Mouse (Mus musculus): Measurements from ENCODE around the gene Tsc2.

Tsc2 gene

DNA sequence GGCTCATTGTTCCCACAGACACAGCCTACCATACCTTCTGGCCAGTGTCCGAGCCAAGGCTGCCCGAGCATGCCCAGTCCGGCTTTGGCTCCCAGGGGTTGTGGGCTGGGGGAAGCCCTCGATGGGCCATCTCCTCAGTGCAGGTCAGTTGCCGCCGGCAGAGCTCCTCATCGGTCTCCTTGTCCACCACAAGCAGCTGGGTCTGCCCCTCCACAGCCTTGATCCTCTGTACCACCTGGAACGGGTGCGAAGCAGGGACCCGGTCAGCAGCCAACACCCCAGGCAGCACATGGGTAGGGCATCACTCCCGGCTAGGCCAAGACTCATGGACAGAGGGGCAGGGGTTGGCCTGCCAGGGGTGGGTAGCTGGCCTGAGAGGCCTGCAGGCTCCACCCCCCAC, 15.1 kb upstream of the Tsc2 start:
- DNase-seq (ENCODE audit: low spot score): no peak

DNA sequence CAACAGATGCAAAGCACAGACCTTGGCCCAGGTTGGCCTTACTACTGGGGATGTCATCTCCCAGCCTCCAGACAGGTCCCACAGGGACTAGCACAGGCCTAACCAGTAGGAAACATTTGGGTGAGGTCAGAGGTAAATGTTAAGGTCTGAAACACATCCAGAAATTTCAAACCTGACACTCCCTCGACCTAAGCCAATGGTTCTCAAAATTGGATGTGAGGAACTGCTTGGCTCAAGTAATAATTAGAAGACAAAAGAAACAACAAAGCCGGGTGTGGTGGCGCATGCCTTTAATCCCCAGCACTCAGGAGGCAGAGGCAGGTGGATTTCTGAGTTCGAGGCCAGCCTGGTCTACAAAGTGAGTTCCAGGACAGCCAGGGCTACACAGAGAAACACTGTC, 14.0 kb upstream of the Tsc2 start:
- no peak for DNase-seq (ENCODE audit: low spot score)

DNA sequence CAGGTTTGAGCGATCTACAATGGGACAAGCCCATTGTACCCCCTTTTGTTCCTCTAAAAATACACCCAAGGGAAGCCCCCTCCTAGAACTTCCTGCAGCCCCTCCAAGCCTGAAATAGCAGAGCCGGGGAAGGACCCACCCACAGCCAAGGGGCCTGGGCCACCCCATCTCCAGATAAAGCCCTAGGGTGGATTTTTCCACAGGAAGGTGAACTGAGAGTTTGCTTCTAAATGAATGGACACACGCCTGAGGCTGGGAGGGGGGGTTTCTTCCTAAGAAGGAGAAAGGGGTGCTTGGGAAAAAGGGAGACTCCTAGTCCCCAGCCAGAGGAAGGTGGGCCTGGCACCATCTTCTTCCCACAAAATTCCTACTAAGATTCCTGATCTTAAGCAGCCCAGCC, 13.5 kb upstream of the Tsc2 start:
- no peak for DNase-seq (ENCODE audit: low spot score)

DNA sequence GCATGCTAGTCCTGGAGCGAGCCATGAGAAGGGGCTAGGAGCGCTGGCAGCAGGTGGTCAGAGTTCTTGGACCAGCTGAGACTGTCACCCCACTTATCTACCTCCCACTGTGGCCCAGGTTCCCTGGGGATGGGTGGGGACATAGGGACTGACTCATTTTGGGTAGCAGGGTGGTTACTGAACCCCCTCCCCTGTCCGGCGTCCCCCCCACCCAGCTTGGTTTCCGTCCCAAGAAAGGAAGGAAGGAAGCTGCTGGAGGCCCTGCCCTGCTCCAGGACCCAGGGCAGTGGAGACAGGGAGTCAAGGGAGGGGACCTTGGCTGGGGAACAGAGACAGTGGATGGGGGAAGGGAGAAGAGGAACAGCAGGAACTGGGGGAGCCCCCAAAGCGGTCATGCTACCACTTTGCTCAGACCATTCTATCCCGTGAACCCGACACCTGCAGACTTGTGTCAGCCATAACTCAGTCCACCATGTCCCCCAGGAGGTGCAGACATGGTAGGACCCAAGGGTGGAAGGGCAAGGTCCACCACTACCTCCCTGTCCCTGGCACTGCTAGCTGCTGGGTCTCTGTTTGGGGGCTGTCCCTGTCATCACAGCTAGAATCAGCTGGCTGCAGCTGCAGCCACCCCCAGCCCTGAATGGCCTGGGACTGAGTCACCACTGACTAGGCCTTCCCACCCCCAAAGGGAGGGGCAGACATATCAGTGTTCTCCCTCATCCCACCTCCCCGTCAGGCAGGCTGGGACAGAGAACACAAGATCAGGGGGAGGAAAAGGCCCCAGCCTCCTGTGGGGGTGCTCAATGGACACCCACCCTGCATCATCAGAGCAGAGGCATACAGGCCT, 12.7 kb upstream of the Tsc2 start:
- DNase-seq (ENCODE audit: low spot score): no peak

DNA sequence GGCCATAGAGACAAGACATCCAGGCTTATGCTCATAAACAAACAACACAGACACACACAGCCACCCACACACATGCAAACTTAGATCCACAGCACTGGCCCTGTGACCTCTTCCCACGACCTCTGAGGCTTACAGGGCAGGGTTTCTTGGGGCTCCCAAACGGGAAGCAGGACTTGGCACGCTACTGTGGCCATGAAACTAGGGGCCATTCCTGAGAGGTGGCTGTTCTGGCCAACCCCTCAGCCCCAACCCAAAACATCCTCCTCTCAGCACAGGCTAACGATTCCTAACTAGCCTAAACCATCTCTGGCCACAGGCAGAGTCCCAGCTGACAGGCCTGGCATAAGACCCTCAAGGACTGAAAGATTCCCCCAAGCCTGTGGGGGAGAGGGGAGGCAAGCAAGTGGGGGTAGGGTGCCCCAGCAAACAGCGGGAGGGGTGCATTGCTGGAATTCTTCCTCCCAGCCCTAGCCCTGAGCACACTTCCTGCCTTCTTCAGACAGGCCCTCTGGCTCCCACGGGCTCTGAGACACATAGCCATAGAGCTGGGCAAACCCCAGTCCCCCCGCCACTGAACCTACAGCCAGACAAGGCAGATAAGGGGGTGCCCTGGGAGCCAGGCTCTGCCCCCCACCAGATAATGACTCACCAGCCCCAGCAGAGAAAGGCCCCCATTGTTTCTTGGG, 11.7 kb upstream of the Tsc2 start:
- DNase-seq (ENCODE audit: low spot score): peak; percentile 47

DNA sequence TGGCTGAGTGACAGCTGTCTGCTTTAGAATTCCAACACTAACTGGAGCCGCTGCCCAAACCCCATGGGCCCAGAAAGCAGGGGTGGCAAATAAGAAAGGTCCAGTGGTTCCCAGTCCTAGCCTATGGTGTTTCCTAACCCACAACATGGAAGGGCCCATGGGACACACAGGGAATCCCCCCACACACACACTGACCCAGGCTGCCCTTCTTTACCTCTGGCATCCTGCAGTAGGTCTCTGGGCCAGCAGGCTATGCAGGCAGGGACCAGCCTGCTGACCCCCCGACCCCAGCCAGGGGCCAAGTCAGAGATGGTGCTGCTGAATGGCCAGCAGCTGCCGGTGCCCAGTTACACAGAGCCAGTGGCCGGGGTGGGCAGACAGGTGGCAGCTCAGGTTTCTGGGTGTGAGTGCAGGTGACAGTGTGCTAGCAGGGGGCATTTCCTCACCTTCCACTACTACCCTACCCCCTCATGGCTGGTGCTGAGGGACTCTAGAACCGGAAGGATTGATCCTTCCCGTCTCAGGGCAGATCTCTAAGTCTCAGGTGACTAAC, 10.4 kb upstream of the Tsc2 start:
- no peak for DNase-seq (ENCODE audit: low spot score)

DNA sequence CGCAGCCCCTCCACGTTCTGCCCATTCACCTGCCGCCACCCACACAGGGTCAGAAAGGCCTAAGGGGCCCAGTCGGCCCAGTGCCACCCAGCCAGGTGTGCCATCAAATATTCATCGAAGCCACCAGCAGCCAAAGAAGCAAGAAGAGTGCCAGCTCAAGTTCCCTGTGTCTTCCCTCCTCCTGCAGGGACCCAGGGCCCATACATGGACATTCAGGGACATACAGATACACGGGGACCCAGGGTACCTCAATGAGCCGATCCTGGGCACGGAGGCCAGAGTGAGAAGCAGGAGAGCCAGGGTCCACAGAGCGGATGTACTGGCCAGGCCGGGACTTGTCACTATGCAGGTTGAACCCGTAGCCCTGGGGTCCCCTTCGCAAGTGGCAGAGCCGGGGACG, 9.5 kb upstream of the Tsc2 start:
- DNase-seq (ENCODE audit: low spot score): no peak

DNA sequence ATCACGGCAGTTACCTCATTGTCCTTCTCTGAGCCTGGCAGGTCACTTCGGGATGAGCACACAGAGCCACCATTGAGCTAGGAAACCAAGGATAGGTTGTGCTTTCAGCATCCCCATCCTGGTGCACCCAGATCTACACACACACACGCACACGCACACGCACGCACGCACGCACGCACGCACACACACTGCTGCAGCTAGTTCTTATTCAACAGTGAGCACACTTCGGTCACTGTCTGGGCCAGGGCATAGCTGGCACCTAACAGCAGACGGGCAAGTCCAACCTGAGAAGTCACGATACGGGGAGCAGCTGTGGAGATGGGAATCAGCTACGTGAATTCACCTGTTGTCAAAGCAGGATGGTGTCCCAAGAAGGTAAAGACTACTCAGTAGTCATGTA, 8.2 kb upstream of the Tsc2 start:
- no peak for DNase-seq (ENCODE audit: low spot score)

DNA sequence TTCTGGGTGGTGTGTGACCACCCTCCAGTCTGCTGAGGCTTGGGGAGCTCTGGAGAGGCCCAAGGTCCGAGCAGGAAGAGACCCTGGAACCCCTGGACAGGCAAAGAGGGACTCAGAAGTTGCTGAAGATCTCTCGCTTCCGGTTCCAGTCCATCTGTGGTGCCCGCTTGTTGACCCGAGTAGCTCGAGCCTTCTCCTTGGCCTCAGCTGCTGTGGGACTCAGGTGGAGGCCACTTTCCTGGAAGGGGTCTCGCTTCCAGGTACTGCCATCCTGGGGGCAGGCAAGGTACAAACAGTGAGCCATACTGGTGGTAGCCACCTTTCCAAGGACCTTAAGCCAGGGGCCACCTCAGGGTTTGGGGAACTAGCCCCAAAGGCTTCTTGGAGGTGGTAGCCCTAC, 7.7 kb upstream of the Tsc2 start:
- no peak for DNase-seq (ENCODE audit: low spot score)

DNA sequence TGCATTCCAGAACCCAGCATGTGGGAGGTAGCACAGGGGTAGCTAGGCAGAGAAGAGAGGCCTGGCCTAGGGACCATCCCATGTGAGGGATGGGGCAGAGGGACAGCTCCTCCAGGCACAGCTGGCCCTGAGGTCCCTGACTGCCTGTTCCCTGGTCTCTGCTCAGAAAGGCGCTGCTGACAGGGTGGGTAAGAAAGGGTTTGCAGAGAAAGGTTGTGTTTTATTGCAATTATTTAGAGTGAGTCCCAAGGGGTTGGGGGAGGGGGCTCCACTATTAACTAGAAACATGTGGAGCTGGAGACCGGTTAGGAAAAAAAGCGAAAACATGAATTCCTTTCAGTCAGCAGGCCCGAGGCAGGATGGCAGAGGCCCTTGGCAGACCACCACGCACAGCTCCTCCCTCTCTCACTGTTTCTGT, 7.2 kb upstream of the Tsc2 start:
- peak; percentile 46 for DNase-seq (ENCODE audit: low spot score)

DNA sequence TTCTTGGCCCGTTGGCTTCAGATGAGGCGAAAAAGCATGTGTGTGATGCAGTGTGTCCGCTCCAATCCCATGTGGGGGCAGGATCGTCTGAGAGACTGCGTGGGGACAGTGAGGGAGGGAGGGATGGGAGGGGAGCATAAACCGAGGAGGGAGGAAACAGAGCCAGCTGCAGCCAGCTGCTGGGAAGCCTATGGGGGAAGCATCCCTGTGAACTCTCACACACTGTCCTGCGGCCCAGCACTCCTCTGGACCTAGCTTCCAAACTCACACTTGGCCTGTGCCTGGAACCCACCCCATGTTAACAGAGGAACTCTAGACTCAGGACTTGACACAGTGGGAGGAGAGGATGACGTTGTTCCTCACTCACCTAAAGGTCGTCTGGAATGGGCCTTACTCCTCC, 6.4 kb upstream of the Tsc2 start:
- DNase-seq (ENCODE audit: low spot score): peak; percentile 22

DNA sequence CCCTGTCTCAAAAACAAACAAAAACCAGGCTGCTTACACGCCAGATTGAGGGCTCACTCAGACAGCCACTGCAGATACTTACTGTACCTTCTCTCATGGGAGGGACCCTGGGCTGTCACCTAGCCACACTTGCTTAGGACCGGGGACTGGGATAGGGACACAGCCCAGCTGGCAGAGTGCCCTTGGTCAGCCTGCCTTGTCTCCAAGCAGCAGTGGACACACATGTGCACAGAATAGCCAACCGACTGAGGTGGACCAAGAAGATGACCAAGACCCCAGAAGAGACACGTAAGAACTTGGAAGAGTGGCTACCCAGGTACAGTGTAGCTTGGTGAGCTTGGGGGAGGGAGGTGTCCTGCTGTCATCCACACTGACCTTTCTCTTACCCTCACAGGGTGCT, 5.8 kb upstream of the Tsc2 start:
- DNase-seq (ENCODE audit: low spot score): no peak

DNA sequence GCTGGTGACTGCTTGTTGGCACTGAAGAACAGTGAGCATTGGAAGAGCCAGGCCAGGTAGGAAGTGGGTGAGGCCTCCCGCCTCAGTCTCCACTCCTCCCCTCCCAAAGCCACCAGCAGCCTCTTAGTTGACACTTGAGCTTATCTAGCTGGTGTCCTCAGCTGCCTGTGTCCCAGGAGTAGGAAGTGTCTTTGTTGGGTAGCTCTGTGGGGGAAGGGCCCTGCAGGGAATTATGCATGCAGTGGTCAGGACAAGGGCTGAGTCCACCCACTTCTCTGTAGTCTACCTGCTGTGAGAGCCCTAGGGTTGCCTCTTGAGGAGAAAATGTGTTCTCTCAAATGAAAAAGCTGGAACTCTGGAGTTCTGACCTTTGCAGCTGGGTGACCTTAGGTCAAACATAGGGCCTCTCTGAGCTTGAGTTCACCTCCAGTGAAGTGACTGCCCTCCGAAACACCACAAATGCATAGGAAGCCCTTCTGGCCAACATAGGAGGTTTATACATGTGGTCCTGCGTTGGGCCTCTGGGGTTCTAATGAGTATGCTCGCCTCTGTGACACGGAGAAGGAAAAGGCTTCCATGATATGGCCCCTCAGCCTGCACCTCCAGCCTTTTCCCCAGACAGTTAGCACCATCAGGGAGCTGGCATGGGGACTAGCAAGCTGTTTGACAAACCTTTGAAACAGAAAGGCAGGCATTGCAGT, 4.5 kb upstream of the Tsc2 start:
- DNase-seq (ENCODE audit: low spot score): no peak

DNA sequence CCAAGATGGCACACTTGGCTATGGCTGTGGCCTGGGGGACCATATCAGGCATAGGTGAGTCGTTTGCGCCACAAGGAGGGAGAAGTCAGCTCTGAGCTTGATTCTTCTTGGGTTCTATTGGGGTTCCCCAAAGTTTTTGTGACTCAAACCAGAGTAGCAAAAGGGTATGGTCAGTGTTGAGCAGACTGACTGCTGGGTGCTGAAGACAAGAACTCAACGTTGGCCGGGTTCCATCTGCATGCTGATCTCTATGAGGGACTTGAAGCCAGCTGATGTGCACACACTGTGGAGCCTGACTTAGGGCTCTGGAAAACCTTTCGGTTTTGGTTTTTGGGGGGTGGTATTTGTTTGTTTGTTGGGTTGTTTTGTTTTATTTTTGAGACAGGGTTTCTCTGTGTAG, 3.3 kb upstream of the Tsc2 start:
- DNase-seq (ENCODE audit: low spot score): no peak

DNA sequence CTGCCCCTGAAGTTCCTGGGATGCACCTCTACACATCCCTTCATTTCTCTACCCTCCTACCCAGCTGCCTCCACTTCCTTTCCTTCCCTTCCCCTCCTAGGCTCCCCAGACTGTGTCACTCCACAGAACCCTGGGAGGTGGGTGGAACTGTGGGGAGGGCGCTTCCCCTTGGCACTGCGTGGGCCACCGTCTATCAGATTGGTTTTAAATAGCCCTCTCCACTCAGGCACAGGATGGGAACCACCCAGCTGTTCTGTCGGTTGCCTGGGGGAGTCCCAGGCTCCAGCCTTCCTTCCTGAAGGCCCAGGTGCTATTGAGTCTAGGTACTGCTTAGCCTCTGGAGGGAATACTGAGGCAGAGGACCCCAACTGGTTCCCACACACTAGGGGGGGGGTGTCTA, 2.6 kb upstream of the Tsc2 start:
- DNase-seq (ENCODE audit: low spot score): no peak

DNA sequence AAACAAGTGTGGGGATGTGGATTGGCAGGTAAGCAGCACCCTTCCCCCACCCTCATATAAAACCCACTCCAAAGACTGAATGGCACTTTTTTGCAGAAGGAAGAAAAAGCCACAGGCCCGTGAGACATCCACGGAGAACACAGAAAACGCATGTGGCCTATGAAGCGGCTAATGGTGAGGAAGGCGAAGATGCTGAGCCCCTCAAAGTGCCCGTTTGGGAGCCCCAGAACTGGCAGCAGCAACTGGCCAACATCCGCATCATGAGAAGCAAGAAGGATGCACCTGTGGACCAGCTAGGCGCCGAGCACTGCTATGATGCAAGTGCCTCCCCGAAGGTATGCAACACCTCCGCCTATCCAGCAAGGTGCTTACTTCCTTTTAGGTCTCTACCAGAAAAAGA, 1.4 kb upstream of the Tsc2 start:
- DNase-seq (ENCODE audit: low spot score): no peak

DNA sequence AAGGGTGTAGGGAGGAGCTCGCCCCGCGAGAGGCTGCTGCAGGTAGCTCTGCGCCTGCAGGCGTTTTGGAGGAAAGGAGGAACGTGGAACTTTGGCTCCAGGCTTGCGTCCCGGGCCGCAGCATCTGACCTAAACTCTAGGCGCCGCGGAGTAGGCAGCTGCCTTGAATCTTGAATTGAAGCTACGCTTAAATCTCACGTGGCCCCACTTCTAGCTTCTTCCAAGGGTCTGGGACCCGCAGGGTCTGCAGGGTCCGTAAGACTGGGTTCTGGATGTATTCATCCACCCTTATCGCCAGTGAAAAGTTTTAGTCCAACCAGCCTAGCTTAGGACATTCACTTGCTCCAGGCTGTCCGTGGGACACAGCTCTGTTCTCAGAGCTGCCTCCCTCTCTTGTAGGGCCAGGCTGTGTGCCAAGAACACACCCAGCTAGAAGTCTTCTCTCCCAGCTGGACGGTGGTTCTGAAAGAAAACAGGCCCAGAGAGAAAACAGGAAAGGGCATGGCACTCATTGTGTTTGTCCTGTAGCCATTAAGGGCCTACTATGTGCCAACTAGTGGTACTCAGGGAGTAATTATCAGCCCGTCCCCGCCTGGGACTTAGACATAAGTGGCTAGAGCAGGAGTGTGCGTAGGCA, 501 bp upstream of the Tsc2 start:
- peak; percentile 90 for DNase-seq (ENCODE audit: low spot score)

DNA sequence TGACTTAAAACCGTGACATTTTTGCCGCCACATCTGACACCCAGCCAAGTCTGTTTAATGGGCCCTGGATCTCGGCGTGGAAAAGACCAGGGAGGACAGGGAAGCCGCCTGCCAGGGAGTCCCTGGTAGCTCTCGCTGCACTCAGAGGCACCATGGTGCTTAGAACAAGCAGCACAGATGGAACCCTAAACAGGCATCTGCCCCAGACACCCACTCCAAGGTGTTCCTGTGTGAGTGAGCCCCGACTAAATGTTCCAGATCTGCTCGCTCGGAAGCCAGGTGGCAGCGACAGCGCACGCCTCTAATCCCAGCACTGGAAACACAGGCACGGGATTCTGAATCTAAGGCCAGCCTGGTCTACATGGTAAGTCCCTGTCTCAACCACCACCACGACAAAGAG, 2.4 kb downstream of the Tsc2 start:
- no peak for DNase-seq (ENCODE audit: low spot score)

DNA sequence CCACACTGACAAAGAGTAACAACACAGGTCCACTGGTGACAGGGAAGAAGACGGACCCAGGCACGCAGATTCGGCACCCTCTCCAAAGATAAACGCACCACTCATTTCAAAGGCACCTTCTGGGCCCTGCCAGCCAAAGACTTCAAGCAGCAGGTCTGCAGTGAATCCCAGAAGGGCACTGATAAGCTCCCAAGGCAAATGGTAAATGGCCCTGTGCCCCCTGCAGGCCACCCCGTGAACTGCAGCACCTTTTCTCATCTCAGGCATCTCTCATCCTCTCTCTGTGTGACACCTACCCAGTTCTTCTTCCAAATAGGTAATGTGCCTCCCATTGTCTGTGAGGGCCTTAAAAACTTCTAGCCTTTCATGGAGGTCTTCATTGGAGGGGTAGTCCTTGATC, 3.8 kb downstream of the Tsc2 start:
- peak; percentile 75 for DNase-seq (ENCODE audit: low spot score)

DNA sequence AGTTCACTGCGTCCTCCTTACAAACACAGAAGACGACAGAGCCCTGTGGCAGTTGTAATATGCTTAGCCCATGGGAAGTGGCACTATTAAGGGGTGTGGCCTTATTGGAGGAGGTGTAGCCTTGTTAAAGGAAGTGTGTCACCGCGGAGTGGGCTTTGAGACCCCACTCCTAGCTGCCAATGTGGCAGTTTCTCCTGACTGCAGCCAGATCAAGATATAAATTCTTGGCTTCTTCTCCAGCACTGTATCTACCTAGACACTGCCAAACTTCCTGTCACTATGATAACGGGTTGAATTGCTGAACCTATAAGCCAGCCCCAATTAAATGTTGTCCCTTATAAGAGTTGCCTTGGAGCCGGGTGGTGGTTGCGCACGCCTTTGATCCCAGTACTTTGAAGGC, 7.0 kb downstream of the Tsc2 start:
- no peak for DNase-seq (ENCODE audit: low spot score)

DNA sequence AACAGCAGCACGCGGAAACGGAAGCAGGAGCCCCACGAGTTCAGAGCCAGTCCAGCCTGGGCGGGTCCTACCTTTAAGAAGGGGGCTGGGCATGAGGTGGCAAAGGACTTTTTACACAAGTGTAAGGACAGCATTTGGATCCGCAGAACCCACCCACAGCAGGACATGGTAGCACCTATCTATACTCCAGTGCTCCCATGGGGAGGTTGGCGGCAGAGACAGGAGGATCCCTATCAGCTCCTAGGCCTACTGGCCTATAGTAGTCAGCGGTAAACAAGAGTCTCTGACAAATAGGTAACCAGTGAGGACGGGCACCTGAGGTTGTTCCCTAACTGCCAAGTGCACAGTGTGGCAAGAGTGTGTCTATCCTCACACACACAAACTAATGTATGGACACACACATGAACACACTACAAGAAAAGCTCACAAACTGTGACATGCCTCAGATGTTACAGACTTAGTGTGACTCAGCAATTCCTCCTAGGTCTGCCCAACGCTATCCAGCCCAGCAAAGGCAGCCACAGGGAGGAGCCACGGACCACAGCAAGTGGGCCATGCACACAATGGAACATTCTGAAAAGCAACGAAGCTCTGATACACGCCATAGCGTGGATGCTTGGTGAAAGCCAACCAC, 14.8 kb downstream of the Tsc2 start:
- DNase-seq (ENCODE audit: low spot score): no peak

DNA sequence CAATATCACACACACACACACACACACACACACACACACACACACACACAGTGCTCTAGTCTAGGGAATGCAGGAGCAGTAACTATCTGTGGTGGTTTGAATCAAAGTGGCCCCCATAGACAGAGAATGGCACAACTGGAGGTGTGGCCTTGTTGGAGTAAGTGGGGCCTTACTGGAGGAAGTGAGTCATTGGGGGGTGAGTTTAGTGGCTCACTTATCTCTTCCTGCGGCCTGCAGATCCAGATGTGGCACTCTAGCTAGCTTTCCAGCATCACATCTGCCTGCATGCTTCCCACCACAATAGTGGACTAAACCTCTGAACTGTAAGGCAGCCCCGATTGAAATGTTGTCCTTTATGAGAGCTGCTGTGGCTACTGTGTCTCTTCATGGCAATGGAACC, 21.7 kb downstream of the Tsc2 start:
- DNase-seq (ENCODE audit: low spot score): no peak
